9 mouse cellular contexts compared by ENCODE assay signal in the genomic region with DNA sequence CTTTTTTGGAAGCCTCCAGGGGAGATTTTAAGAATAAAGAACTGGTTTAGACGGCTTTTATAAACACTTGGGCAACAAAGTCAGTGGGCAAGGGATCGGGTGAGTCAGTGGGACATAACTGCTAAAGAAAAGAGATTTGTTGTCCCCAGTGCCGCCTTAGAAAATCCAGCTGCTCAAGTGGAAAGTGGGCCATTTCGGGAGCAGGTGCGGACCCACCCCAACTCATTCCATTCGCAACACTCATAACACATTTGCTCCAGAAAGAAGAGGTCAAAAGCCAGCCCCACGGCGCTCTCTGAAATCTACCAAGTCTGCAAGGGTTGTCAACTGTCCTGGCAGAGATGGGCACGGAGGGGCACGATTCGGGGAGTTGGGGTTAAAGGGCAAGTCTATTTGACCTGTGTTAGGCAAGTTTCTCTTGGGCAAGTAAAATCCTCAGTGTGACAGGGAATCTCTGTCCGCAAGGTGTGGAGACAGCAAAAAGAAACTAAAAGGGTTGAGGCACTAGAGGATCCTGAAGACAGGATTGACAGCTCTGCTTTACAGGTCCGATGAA. TPM values are rescaled to one million over a fixed set of nuclear protein-coding genes. Genes with fewer than 3 reads are reported as not detected.
DNase-seq lines count a peak whose midpoint lies in the region; ATAC-seq and TF ChIP-seq lines count a peak whose summit lies in the region.
"Had no signal": no experiment of that assay in that cellular context is flagged by ENCODE, and none has a peak within 500 bp of the region (broad histone marks: within the 10 kb centered on the region; RNA-seq: fewer than 3 reads in every experiment).

No protein-coding gene starts in this region.

- no peak for ATAC-seq in kidney, postnatal 0 days (replicated peaks; ENCODE audit: low FRiP score, low read depth)
- ATAC-seq in neural tube, embryonic 13.5 days (ENCODE audit: low read depth): no peak

- no peak for TF ChIP-seq CTCF in layer of hippocampus, adult 2 months (conservative IDR thresholded peaks at IDR 0.05)
- TF ChIP-seq CTCF in kidney, postnatal 0 days (IDR thresholded peaks at IDR 0.05; ENCODE audit: low read depth): no peak

- H3K9ac ChIP-seq in kidney, postnatal 0 days (ENCODE audit: low read depth, low read length): peak overlapping the region; percentile 66
- peak overlapping the region; percentile 79 for H3K9ac ChIP-seq in neural tube, embryonic 13.5 days

- peaks cover 15% of the 10 kb centered on the region for H3K4me1 ChIP-seq in forebrain, embryonic 10.5 days
- no peaks in the 10 kb centered on the region for H3K4me1 ChIP-seq in kidney, postnatal 0 days (replicated peaks; ENCODE audit: insufficient read depth, low read length)
- H3K4me1 ChIP-seq in neural tube, embryonic 13.5 days (replicated peaks): peaks cover 10% of the 10 kb centered on the region

- peaks cover 55% of the 10 kb centered on the region for H3K27me3 ChIP-seq in forebrain, embryonic 10.5 days (ENCODE audit: poor library complexity, severe bottlenecking)
- H3K27me3 ChIP-seq in kidney, postnatal 0 days (ENCODE audit: insufficient read depth, low read length): no peaks in the 10 kb centered on the region
- H3K27me3 ChIP-seq in neural tube, embryonic 13.5 days: peaks cover 32% of the 10 kb centered on the region
- H3K27me3 ChIP-seq: Patski had no signal

- peak overlapping the region; percentile 91 for H3K4me2 ChIP-seq in kidney, postnatal 0 days (ENCODE audit: low read length)
- H3K4me2 ChIP-seq in neural tube, embryonic 13.5 days: peak overlapping the region; percentile 92

- H3K4me3 ChIP-seq in layer of hippocampus, adult 2 months: peak overlapping the region; percentile 64
- H3K4me3 ChIP-seq in forebrain, embryonic 10.5 days: peak overlapping the region; percentile 77
- H3K4me3 ChIP-seq in kidney, postnatal 0 days (replicated peaks; ENCODE audit: low read depth, low read length): peak overlapping the region; percentile 70
- H3K4me3 ChIP-seq in neural tube, embryonic 13.5 days: peak overlapping the region; percentile 73

- H3K27ac ChIP-seq in layer of hippocampus, adult 2 months: peak overlapping the region; percentile 51; the same call in 1 of the 2 replicates
- no peak overlapping the region for H3K27ac ChIP-seq in forebrain, embryonic 10.5 days
- H3K27ac ChIP-seq in kidney, postnatal 0 days: 0 out of 2 replicates have a peak overlapping the region, but pooled peaks have one; percentile 13
- H3K27ac ChIP-seq in neural tube, embryonic 13.5 days (replicated peaks): no peak overlapping the region

- H3K36me3 ChIP-seq in forebrain, embryonic 10.5 days (replicated peaks): no peaks in the 10 kb centered on the region
- H3K36me3 ChIP-seq in kidney, postnatal 0 days (ENCODE audit: insufficient read depth, low read length): no peaks in the 10 kb centered on the region
- H3K36me3 ChIP-seq in neural tube, embryonic 13.5 days: no peaks in the 10 kb centered on the region

- WGBS in forebrain, embryonic 10.5 days: 66% methylated on average over 13 of the region's 13 CpGs
- 63% methylated on average over 13 of the region's 13 CpGs for WGBS in kidney, postnatal 0 days
- 59% methylated on average over 13 of the region's 13 CpGs for WGBS in neural tube, embryonic 13.5 days

- no peaks in the 10 kb centered on the region for H3K9me3 ChIP-seq in forebrain, embryonic 10.5 days
- H3K9me3 ChIP-seq in kidney, postnatal 0 days (replicated peaks; ENCODE audit: low read length): no peaks in the 10 kb centered on the region
- no peaks in the 10 kb centered on the region for H3K9me3 ChIP-seq in neural tube, embryonic 13.5 days

- no peak for DNase-seq in layer of hippocampus, adult 2 months (ENCODE audit: low spot score in 2 of 2)
- DNase-seq in layer of hippocampus, adult 9-10 months (ENCODE audit: low spot score): no peak
- peak; percentile 17 for DNase-seq in forebrain, embryonic 10.5 days (ENCODE audit: extremely low spot score, low spot score)
- DNase-seq in kidney, postnatal 0 days (ENCODE audit: low spot score): no peak
- no peak for DNase-seq in layer of hippocampus, adult 18-20 months (ENCODE audit: low spot score in 2 of 2)
- no peak for DNase-seq in embryo, embryonic 10.5 days (ENCODE audit: low spot score)
- DNase-seq in urinary bladder, postnatal 36 days (ENCODE audit: low spot score in 2 of 2): no peak

RNA-seq across cellular contexts. Expression of a gene that starts 1.1 kb away (rescaled TPM):
- 10 to 100 TPM; 15.1 to 19.0 TPM for total RNA-seq in layer of hippocampus, adult 2 months (2021)
- 1.8 and 2.2 TPM in 2 replicates for polyA plus RNA-seq in forebrain, embryonic 10.5 days (2016; fragmentation: Nextera tagmentation; extraction: Ambion mirVana)
- polyA plus RNA-seq in kidney, postnatal 0 days (2015; fragmentation: Nextera tagmentation; extraction: Ambion mirVana): 8.1 TPM in 2 replicates
- polyA plus RNA-seq in neural tube, embryonic 13.5 days (2015; fragmentation: Nextera tagmentation; extraction: Ambion mirVana): 8.7 and 12.6 TPM in 2 replicates
- 10 to 100 TPM; 18.0 to 27.4 TPM for total RNA-seq in layer of hippocampus, adult 18-20 months (2021)

Comparison
In these comparisons a context has a peak if more than half of its experiments do, and no peak if none do; other contexts are left out.
1. H3K27ac ChIP-seq: peak in layer of hippocampus, adult 2 months (single experiment) and kidney, postnatal 0 days (single experiment); none in forebrain, embryonic 10.5 days (single experiment) and neural tube, embryonic 13.5 days (single experiment).
2. Peak in every context shown above with its lines, with median percentiles within 50 percentile points of each other: H3K4me3 ChIP-seq.